Mouse (Mus musculus): ENCODE measurements around the gene Olfr1315-ps1.

Olfr1315-ps1 gene

DNA sequence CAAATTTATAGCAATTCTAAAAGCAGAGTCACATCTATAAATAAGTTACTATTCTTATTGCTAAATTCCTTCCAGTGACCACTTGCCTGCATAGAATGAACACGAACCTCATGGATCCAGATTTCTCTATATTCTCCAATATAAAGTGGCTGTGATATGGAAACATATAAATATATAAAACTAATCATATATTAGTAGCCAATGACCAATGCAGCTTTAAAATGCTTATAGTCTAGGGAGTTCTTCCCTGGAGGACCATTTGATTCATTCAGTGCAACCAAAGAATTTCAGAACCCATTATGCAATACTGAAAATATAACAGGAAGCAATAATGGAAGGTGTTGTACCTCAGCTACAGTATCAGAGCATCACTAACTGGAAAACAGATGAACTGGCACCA is at the start of gene Olfr1315-ps1:
Gene Olfr1315-ps1 (minus strand): TSS at position 101 of the 400 bp plus-strand sequence.
- no peak for DNase-seq (ENCODE audit: low read depth, low spot score)

GRCm38 (mm10) chr2:112153898-112154297 is 38.7 kb upstream of the Olfr1315-ps1 start, which contains the start of gene Olfr1318:
Gene Olfr1318 (plus strand): TSS chr2:112154198.
- DNase-seq (ENCODE audit: low read depth, low spot score) = no peak

GRCm38 (mm10) chr2:112140029-112140428 is 24.8 kb upstream of the Olfr1315-ps1 start, which contains the start of gene Olfr1317:
Gene Olfr1317 (plus strand): TSS chr2:112140329.
- DNase-seq (ENCODE audit: low read depth, low spot score) = no peak

- DNase-seq (ENCODE audit: low read depth, low spot score) = no peak
Observed at GRCm38 (mm10) chr2:112134877-112135276, 19.6 kb upstream of the Olfr1315-ps1 start, which contains the start of gene Olfr1316. Gene Olfr1316 (minus strand): TSS chr2:112134977.

GRCm38 (mm10) chr2:112096681-112097080 is 18.6 kb downstream of the Olfr1315-ps1 start, which contains the start of gene Olfr1314:
Gene Olfr1314 (minus strand): TSS chr2:112096781.
- no peak for DNase-seq (ENCODE audit: low read depth, low spot score)

DNA sequence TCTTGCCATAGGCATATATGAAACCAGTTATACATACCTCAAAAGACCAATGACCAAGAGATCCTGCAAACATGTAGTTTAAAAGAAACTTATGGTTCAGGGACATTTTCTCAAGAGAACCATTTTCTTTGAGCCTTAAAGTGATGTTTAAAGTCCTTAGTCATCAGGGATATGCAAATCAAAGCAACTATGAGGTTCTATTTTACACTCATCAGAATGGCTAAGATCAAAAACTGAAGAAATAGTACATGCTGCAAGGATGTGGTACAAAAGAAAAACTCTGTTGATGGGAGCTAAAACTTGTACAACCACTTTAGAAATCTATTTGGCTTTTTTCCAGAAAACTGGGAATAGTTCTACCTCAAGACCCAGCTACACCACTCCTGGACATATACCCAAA is 37.5 kb downstream of the Olfr1315-ps1 start, which contains the start of gene Olfr1313:
Gene Olfr1313 (minus strand): TSS at position 101 of the 400 bp plus-strand sequence.
- DNase-seq (ENCODE audit: low read depth, low spot score) = no peak

Data from retina, postnatal 7 days (tissue).